Mouse (Mus musculus): ENCODE results near the gene Fgf5.

GRCm38 (mm10) chr5:98283696-98284478 is 29.9 kb downstream of the Fgf5 start:
- TF ChIP-seq TAL1 (conservative IDR thresholded peaks at IDR 0.05; ENCODE audit: low read depth, low read length) (no peak), CTCF (IDR thresholded peaks at IDR 0.05; ENCODE audit: low read depth, low read length) (no peak)

Measured in G1E (cell line).